Mouse (Mus musculus) G1E (cell line): ENCODE data around the gene Pik3ca.

Experiments
- CTCF ChIP-seq: IDR thresholded peaks from 2 replicates; pipeline ENCODE4 v1.5.1; 2012; ENCODE audit warnings: low read depth, low read length, inconsistent platforms, mixed read lengths
- GATA2 ChIP-seq: IDR thresholded peaks from 2 replicates; pipeline ENCODE4 v1.6.1; 2012; ENCODE audit warnings: low read depth, low read length, inconsistent platforms, borderline replicate concordance

DNA sequence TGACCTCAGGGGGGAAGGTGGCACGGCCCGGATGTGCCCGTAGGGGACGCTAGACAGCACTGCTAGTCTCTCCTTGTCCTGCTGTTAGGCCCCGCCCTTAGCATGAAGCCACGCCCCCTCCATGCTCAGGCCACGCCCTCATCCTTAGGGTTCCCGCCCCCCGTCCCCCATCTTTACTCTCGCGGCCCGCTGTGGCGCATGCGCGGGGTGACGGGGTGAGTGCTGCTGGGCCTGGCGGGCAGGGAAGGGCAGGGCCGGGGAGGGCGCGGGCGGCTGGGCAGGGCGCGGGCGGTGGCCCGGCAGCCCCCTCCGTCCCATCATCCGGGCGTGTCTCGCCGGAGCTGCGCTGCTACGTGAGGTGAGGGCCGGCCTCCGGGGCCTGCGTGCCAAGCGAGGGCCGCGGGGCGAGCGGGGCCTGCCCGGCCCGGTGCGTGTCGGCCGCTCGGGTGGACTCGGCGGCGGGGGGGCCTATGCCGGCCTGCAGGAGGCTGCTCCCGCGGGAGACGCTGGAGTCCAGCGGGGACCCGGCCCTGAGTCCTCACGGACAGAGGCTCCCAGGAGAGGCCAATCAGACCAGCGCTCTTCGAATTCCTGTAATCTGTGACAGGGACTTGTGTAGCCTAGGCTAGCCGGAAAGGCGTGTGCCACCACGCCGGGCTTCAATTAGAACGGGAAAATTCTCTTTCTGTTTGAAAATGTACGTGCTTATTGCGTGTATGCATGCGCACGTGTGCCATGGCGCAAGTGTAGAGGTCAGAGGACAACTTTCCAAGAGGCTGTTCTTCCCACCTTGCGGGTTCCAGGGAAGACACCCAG, 113.1 kb downstream of the Pik3ca start:
- peak; percentile 51; the same call in 1 of the 2 replicates for TF ChIP-seq CTCF
- TF ChIP-seq GATA2: no peak
